Mouse (Mus musculus): Measurements from ENCODE around the gene Ifna5.
"Not testable (repeated sequence)": the region's sequence is repeated elsewhere in the genome, so short reads cannot be mapped to it uniquely, and the experiment has no call there.

GRCm38 (mm10) chr4:88805231-88805630, 30.1 kb upstream of the Ifna5 start, which contains the start of gene Gm13288:
- TF ChIP-seq CTCF (IDR thresholded peaks at IDR 0.05; ENCODE audit: extremely low read depth, insufficient read length, insufficient replicate concordance, low read depth, low read length); POLR2A (IDR thresholded peaks at IDR 0.05; ENCODE audit: low read depth, low read length): not testable (repeated sequence)

All from small intestine, adult 2 months (tissue).